Mouse (Mus musculus) midbrain, embryonic 12.5 days (tissue): ENCODE measurements at regions not wholly inside any gene's neighbourhood (a gene's known extent, or its start where the extent isn't known, plus 50 kb on each side); places are given as distances from the start of the nearest gene placed in this dataset.

ENCODE experiments used
- ATAC-seq: fragments of 200-750 bp; cut with Nextera tagmentation; 2 replicates; pipeline ENCODE4 v1.8.0; 2017; ENCODE audit warnings: low read depth, moderate TSS enrichment, moderate library complexity; ENCODE audit not compliant: low FRiP score
- H3K27ac ChIP-seq: fragments of 300-500 bp; sonication (generic); replicated peaks from 2 replicates; pipeline ENCODE4 v1.5.1; 2016; ENCODE audit warnings: mild to moderate bottlenecking
- H3K27me3 ChIP-seq: fragments of 300-500 bp; sonication (generic); 2 replicates; pipeline ENCODE4 v1.6.1; 2016; ENCODE audit warnings: mild to moderate bottlenecking
- H3K36me3 ChIP-seq: fragments of 300-500 bp; sonication (generic); 2 replicates; pipeline ENCODE4 v1.6.1; 2016
- H3K4me1 ChIP-seq: fragments of 300-500 bp; sonication (generic); 2 replicates; pipeline ENCODE4 v1.6.1; 2016
- H3K4me2 ChIP-seq: fragments of 300-500 bp; sonication (generic); replicated peaks from 2 replicates; pipeline ENCODE4 v1.6.1; 2016; ENCODE audit warnings: mild to moderate bottlenecking, moderate library complexity
- H3K4me3 ChIP-seq: fragments of 300-500 bp; sonication (generic); 2 replicates; pipeline ENCODE4 v1.5.1; 2016; ENCODE audit warnings: mild to moderate bottlenecking
- H3K9ac ChIP-seq: fragments of 300-500 bp; sonication (generic); replicated peaks from 2 replicates; pipeline ENCODE4 v1.6.1; 2016; ENCODE audit warnings: mild to moderate bottlenecking, moderate library complexity
- H3K9me3 ChIP-seq: fragments of 300-500 bp; sonication (generic); 2 replicates; pipeline ENCODE4 v1.6.1; 2016; ENCODE audit warnings: mild to moderate bottlenecking
- WGBS: fragments of 180-500 bp; shearing (Covaris S2); methylation state at CpG from one replicate; pipeline ENCODE4 v1.1.7; 2016; 5-methylcytosine and 5-hydroxymethylcytosine counted together

DNA sequence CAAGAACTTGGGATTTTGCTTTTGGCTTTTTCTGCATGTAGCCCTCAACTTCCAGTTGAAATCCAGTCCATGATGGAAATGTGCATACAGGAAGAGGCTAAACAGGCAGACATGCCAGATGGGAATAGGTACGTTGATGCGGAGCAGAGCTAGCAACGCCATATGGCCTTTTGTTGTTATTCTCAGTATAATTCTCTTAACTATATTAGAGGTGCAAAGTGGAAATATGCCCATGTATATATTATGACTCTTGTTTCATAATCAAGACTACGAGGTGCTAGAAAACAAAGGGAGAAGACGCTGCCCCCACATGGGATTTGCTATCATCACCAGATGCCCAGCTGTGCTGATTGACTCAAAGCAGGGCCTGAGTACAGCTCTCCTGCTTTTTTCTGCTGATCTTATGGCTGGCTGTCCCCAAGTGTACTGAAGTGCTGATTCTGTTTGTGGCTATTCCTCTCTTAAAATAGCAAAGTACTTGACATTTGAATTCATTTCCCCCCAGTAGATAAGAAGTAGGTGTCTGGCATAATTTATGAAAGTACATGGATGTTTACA lies 159.7 kb upstream of the Tmtc4 start:
- no peak overlapping the region for H3K4me3 ChIP-seq
- no peaks in the 10 kb centered on the region; the same call in 1 of the 2 replicates for H3K4me1 ChIP-seq
- no peaks in the 10 kb centered on the region for H3K36me3 ChIP-seq
- H3K27ac ChIP-seq, result no peak overlapping the region
- no peaks in the 10 kb centered on the region for H3K27me3 ChIP-seq
- H3K9ac ChIP-seq, result no peak overlapping the region
- H3K4me2 ChIP-seq, result no peak overlapping the region
- H3K9me3 ChIP-seq, result no peaks in the 10 kb centered on the region
- no peak for ATAC-seq
- WGBS, result 72% methylated on average over 5 of the region's 5 CpGs

DNA sequence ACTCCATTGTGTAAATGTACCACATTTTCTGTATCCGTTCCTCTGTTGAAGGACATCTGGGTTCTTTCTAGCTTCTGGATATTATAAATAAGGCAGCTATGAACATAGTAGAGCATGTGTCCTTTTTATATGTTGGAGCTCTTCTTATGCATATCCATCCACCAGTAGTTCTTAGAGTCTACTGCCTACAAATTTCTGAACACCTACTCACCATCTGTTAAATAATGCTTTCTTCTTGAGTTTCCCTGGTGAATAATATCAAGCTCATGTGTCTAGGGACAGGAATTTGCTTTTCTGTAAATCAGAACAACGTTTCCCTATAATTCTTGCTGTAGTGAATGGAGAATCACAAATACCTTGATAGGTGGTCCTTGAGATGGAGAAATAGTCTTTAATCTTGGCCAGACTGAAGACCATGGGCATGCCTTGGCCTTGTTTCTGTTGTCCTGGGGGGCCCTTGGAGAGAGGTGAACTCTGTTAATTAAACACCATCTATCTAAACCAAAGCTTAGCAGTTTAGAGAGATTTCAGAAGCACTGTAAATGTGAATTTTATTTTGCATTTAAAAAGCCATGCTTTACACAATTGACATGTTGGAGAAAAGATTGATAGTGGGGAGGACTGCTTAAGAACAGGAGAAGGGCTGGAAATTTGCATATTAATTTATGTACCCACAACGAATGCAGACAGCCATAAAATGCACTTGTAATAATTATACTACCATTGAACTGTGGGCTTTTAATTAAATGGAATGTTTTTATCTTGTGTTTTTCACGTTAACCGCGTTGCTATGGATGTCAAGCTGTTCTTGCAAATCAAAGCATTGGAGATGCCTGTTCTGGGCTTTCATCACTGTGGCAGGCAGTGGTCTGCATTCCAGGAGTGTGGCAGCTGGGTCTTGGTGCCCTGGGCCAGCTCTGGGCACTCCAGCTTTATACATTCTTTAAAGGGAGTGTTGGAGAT lies 155.2 kb upstream of the Tmtc4 start:
- whole genome bisulfite sequencing, result 61% methylated on average over 6 of the region's 6 CpGs
- Histone ChIP-seq H3K27ac (no peak overlapping the region), H3K9me3 (no peaks in the 10 kb centered on the region), H3K27me3 (no peaks in the 10 kb centered on the region), H3K9ac (no peak overlapping the region), H3K4me2 (no peak overlapping the region), H3K4me3 (no peak overlapping the region), H3K36me3 (no peaks in the 10 kb centered on the region), H3K4me1 (no peaks in the 10 kb centered on the region; the same call in 1 of the 2 replicates)
- peak; percentile 66; the same call in 1 of the 2 replicates for ATAC-seq

DNA sequence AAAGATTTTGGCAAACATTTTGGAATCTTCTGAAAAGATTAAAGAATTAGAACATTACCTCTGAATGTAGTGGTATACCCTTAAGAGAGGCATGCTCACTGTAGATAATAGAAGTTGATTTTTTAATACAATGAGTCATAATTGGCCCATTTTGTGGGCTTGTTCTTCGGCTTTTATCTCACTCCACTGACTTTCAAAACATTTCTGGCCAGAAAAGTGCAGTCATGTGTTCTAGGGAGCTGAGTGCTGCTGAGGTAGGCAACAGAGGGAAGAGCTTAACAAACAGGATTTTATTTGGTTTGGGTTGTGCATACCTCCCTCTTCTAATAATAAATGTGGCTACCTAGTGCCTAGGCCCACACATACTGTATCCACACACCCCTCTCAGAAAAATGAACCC lies 150.1 kb upstream of the Tmtc4 start:
- Histone ChIP-seq H3K4me2 (no peak overlapping the region), H3K27ac (no peak overlapping the region), H3K9ac (no peak overlapping the region), H3K27me3 (no peaks in the 10 kb centered on the region), H3K9me3 (no peaks in the 10 kb centered on the region), H3K4me3 (no peak overlapping the region), H3K4me1 (no peaks in the 10 kb centered on the region), H3K36me3 (no peaks in the 10 kb centered on the region)
- ATAC-seq, result no peak
- 67% methylated on average over 1 of the region's 1 CpGs for WGBS

DNA sequence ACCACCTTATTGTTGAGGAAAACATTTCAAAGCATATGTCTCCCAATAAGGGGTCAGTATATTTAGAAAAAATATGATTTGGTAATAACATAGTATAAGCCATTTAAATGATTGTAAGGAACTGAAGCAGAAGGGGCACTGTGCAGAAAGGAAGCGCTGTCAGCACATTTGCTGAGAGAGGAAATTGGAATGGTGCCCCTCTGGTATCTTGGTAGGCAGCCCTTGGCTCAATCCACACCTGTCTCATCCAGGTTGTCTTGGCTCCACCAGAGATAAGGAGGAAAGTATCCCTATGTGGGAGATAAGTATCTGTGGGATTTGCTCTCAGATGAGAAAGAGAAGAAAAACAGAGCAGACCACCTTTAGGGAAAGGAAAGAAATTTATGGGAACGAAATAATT lies 136.5 kb upstream of the Tmtc4 start:
- Histone ChIP-seq H3K4me2 (no peak overlapping the region), H3K9me3 (no peaks in the 10 kb centered on the region), H3K27ac (no peak overlapping the region), H3K27me3 (no peaks in the 10 kb centered on the region), H3K4me3 (no peak overlapping the region), H3K36me3 (no peaks in the 10 kb centered on the region), H3K4me1 (no peaks in the 10 kb centered on the region), H3K9ac (no peak overlapping the region)
- ATAC-seq, result no peak
- 85% methylated on average over 2 of the region's 2 CpGs for WGBS

DNA sequence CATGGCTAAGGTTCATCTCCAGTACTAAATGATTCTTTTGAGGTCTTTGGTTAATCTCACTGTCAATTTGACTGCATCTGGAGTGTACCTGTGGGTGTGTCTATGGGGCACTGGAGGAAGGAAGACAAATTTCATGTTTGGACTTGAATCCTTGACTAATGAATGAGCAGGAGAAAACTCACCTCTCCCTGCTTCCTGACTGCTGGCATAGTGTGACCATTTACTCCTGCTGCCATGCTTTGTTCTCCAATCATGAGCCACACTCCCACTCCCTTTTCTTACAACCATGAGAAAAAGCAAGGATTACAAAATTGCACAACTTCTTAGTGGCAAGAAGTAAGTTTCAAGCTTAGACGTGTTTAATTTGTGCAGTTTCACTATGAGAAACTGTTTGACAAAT lies 132.5 kb upstream of the Tmtc4 start:
- Histone ChIP-seq H3K9ac (no peak overlapping the region), H3K4me3 (no peak overlapping the region), H3K36me3 (no peaks in the 10 kb centered on the region), H3K27ac (no peak overlapping the region), H3K9me3 (no peaks in the 10 kb centered on the region), H3K4me2 (no peak overlapping the region), H3K4me1 (no peaks in the 10 kb centered on the region), H3K27me3 (no peaks in the 10 kb centered on the region)
- WGBS, result 81% methylated on average over 1 of the region's 1 CpGs
- no peak for ATAC-seq

DNA sequence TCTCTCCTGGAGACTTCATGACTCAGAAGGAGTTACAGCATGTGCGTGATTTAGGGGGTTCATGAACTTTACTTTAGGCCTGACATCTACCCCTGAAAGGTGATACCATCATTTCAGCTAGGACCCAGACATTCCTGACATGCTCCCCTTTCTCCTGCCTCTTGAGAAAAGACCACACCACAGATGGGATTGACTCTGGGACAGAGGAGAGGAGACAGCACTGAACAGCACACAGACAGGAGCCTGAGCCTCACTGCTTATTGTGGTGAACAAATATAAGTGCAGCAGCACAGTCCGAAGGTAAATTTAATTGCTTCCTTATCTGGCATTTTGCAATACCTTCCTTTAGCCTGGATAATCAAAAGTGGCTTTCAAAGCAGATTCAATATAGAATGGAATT lies 126.7 kb upstream of the Tmtc4 start:
- Histone ChIP-seq H3K9ac (no peak overlapping the region), H3K4me2 (no peak overlapping the region), H3K9me3 (no peaks in the 10 kb centered on the region), H3K4me1 (no peaks in the 10 kb centered on the region), H3K27ac (no peak overlapping the region), H3K27me3 (no peaks in the 10 kb centered on the region), H3K4me3 (no peak overlapping the region), H3K36me3 (no peaks in the 10 kb centered on the region)
- WGBS, result 77% methylated on average over 2 of the region's 2 CpGs
- no peak for ATAC-seq

DNA sequence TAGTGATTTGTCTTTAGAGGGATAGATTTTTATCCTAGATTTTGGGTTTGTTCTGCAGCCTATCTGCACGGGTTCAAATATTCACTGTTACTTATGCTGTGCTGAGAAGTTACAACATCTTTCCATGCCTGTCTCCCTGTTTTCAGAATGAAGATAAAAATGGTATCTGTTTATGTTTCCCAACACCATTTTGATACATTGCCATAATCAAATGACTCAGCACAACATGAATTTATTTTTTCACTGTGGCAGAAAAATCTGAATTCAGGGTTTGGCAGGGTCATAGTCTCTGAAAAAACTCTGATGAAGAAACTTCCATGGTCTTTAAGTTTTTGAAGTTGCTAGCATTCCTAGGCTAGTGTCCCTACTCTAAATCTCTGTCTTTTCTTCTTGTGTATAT lies 116.5 kb upstream of the Tmtc4 start:
- H3K27ac ChIP-seq, result no peak overlapping the region
- H3K9me3 ChIP-seq, result no peaks in the 10 kb centered on the region
- H3K4me3 ChIP-seq, result no peak overlapping the region
- ATAC-seq, result no peak
- 83% methylated on average over 1 of the region's 1 CpGs for WGBS
- no peaks in the 10 kb centered on the region for H3K27me3 ChIP-seq
- H3K36me3 ChIP-seq, result no peaks in the 10 kb centered on the region
- H3K4me2 ChIP-seq, result no peak overlapping the region
- H3K4me1 ChIP-seq, result no peaks in the 10 kb centered on the region
- no peak overlapping the region for H3K9ac ChIP-seq

DNA sequence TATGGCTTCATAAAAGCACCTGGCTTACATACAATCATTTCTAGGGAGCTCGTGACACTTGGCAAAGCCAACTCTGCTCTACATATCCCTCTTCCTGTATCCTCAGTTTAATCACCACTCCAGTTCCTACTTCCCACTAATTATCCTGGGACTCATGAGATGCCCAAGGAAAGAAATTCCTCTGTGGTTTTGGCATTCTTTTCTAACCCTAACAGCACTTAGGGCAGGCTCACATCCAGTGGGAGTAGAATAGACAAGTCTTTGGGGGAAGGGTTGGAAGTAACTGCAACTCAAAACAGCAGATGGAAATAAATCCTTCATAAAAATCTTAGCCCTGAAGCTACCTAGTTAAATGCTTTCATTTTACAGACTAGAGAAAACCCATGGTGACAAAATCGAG lies 112.3 kb upstream of the Tmtc4 start:
- no peak overlapping the region for H3K4me3 ChIP-seq
- no peaks in the 10 kb centered on the region for H3K9me3 ChIP-seq
- WGBS, result 94% methylated on average over 2 of the region's 2 CpGs
- H3K36me3 ChIP-seq, result no peaks in the 10 kb centered on the region
- no peak overlapping the region for H3K4me2 ChIP-seq
- no peak for ATAC-seq
- no peak overlapping the region for H3K9ac ChIP-seq
- H3K4me1 ChIP-seq, result no peaks in the 10 kb centered on the region
- H3K27ac ChIP-seq, result no peak overlapping the region
- H3K27me3 ChIP-seq, result no peaks in the 10 kb centered on the region

DNA sequence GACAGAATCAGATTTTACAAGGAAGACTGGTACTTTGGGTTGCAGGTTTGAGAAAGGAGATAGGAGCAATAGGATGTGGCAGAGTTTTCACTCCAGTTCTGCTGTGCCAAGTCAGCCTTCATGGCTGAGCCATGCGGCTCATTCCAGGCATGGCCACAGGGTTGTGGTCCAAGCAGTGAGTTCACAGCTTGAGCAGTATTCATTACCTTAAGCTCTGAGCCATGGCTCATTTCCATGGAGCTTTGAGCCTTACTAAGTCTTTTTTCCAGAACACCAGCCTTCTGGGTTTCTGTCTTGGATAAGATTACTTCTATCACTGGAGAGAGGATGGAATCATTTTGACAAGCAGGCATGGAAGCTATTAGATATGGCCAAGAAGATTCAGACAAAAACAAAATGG lies 98.2 kb upstream of the Tmtc4 start:
- no peaks in the 10 kb centered on the region for H3K9me3 ChIP-seq
- no peak overlapping the region for H3K4me3 ChIP-seq
- H3K9ac ChIP-seq, result no peak overlapping the region
- no peak for ATAC-seq
- H3K27ac ChIP-seq, result no peak overlapping the region
- 81% methylated on average over 1 of the region's 1 CpGs for WGBS
- no peaks in the 10 kb centered on the region for H3K4me1 ChIP-seq
- no peaks in the 10 kb centered on the region for H3K27me3 ChIP-seq
- no peak overlapping the region for H3K4me2 ChIP-seq
- H3K36me3 ChIP-seq, result no peaks in the 10 kb centered on the region

DNA sequence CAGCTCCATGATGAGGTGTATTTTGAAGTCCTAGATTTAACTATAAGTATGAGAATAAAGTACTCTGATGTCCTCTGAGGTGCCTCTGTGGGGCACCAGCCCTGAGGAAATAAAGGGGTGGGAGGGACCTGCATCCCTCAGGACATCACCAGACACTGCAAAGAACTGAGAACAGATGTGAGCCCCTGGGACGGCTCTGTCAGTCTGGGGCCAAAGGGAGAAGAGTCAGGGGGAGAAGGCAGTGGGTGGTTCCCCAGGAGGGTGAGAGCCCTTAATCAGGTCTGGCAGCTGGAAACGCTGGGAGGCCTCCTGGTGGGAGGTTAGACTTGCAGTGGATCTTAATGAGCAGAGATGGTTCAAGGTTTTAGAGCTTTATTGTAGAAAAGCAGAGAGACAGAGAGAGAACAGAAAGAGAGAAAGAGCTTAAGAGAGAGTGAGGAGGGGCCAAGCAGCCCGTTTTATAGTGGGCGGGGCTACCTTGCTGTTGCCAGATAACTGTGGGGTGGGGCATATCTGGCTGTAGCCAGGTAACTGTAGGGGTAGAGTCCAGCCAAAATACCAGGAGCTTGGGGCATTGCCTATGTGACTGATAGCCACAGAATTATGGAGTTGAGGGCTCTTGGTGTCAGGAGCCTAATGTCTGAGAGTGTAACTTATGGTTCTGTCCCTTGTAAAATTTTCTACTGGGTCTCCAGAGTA lies 97.3 kb upstream of the Tmtc4 start:
- no peak overlapping the region for H3K9ac ChIP-seq
- no peak overlapping the region for H3K27ac ChIP-seq
- no peaks in the 10 kb centered on the region for H3K9me3 ChIP-seq
- H3K36me3 ChIP-seq, result no peaks in the 10 kb centered on the region
- no peaks in the 10 kb centered on the region for H3K27me3 ChIP-seq
- H3K4me2 ChIP-seq, result no peak overlapping the region
- no peak for ATAC-seq
- no peak overlapping the region for H3K4me3 ChIP-seq
- WGBS, result 35% methylated on average over 4 of the region's 4 CpGs
- no peaks in the 10 kb centered on the region for H3K4me1 ChIP-seq

DNA sequence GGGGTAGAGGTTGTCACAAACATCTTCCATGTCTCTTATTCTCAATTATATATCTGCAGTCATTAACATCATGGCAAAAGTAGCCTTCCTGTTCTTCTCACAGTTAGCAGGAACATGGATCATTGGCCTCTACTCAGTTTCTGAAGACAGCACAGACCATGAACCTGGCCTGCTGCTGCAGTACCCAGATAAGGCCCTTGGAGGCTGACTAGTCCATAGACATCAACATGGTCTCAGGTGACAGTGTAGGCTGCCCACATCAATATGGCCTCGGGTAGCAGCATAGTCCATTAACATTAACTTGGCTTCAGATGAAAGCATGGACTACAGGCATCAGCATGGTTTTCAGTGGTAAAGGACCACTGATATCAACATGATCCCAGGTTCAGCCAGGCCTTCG lies 95.9 kb upstream of the Tmtc4 start:
- Histone ChIP-seq H3K4me1 (no peaks in the 10 kb centered on the region), H3K9me3 (no peaks in the 10 kb centered on the region), H3K4me2 (no peak overlapping the region), H3K27ac (no peak overlapping the region), H3K27me3 (no peaks in the 10 kb centered on the region), H3K4me3 (no peak overlapping the region), H3K9ac (no peak overlapping the region), H3K36me3 (no peaks in the 10 kb centered on the region)
- ATAC-seq, result no peak
- 84% methylated on average over 2 of the region's 2 CpGs for WGBS

DNA sequence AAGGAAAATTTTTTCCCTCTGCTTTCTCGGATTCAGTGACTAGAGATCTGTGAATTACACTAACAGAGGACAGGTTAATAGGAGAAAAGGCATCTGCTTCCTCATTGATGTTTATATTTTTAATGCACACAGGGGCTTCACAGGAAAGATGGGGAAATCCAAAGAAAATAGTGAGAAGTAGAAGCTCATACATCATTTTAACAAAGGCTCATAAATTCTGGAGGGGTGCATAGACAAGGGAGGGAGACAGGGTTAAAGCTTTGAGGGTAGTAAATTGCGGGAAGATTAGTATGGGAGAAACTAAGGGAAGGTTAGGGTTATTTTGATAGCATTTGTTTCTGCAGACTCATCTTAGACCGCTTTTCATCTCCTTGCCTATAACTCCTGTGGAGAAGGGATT lies 95.0 kb upstream of the Tmtc4 start:
- Histone ChIP-seq H3K27ac (no peak overlapping the region), H3K4me3 (no peak overlapping the region), H3K4me1 (no peaks in the 10 kb centered on the region), H3K36me3 (no peaks in the 10 kb centered on the region), H3K9me3 (no peaks in the 10 kb centered on the region), H3K4me2 (no peak overlapping the region), H3K9ac (no peak overlapping the region), H3K27me3 (no peaks in the 10 kb centered on the region)
- 76% methylated on average over 3 of the region's 3 CpGs for WGBS
- no peak for ATAC-seq
